Mouse (Mus musculus): ENCODE results near the gene Setd2.

Setd2 gene

DNA sequence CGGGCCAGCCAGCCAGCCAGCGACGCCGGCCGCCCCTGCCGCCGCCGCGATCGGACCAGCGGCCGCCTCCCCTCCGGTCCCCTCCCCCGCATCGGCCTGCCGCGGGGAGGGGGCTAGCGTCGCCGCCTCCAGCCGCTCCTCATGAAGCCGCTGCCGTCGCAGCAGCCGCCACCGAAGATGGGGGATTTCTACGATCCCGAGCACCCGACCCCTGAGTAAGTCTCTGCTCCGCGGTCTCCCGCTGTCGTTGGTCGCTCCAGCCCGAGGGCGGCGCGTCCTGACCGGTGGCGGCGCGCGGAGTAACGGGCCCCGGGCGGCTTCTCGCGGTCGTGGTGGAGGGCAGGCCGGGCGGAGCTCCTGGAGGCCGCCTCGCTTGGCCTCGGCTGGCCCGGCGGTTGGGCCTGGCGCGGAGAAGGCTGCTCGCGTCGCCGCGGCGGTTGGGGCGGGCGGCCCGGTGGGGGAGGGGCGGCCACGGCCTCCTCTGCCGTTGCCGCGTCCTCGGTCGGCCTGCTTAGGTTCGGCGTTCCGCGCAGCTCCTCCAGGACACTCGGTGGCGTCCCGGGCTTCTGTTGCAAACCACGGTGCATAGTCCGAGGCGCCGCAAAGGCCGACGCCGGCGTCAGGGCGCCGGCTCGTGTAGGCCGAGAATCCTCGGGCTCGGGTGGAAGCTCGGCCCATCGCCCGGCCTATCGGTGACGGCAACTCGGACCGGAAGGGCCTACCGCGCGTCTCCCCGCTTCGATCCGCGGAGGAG lies at the start of gene Setd2:
TSS of gene Setd2 (plus strand) at position 60 of the 754 bp plus-strand sequence.
- peak; percentile 59 to 64 for DNase-seq (ENCODE audit: low read depth in 2 of 2, low spot score in 2 of 2)

DNA sequence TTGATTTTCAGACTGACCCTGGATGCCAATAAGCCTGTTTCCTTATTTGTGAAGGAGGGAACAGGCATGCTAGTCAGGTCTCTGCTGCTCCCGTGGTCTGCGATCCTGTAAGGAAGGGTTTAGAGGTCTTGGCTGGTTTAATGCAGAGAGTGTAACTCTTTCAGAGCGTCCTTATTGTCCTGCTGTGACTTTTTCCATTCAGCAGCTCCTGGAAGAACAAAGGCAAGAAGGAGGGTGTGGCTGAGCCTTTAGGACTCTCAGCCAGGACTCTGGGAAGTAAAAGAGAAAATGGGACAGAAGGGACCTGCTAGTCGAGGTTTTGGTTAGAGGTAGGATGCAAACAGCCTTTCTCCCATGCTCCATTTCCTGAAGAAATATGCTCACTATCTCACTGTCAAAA lies 43.6 kb upstream of the Setd2 start:
- no peak for DNase-seq (ENCODE audit: low read depth in 2 of 2, low spot score in 2 of 2)

- DNase-seq (ENCODE audit: low read depth in 2 of 2, low spot score in 2 of 2) = peak; percentile 8 to 13
Measured at GRCm38 (mm10) chr9:110490913-110491312, 41.5 kb upstream of the Setd2 start.

DNA sequence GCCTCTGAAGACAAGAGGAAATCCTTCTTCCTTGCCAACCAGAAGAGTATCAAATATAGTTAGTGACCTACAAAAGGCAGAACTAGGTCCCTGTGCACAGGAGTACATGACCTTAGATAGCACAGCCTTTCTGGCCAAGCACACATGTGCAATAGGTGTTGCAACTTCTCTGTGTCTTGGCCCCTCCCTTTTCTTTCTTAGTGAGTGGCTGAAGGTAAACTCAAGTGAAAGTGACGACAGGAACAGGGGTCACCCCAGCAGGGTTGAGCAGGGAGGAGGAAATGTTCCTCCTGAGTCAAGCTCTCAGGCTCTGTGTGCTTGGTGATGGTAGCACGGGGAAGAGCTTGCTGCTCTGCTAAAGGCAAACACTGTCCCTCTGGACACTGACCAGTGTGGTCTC lies 6.7 kb upstream of the Setd2 start:
- DNase-seq (ENCODE audit: low read depth in 2 of 2, low spot score in 2 of 2) = no peak

GRCm38 (mm10) chr9:110529002-110529737 lies 3.2 kb upstream of the Setd2 start:
- no peak for DNase-seq (ENCODE audit: low read depth in 2 of 2, low spot score in 2 of 2)

GRCm38 (mm10) chr9:110530650-110531049 lies 1.7 kb upstream of the Setd2 start:
- no peak for DNase-seq (ENCODE audit: low read depth in 2 of 2, low spot score in 2 of 2)

DNA sequence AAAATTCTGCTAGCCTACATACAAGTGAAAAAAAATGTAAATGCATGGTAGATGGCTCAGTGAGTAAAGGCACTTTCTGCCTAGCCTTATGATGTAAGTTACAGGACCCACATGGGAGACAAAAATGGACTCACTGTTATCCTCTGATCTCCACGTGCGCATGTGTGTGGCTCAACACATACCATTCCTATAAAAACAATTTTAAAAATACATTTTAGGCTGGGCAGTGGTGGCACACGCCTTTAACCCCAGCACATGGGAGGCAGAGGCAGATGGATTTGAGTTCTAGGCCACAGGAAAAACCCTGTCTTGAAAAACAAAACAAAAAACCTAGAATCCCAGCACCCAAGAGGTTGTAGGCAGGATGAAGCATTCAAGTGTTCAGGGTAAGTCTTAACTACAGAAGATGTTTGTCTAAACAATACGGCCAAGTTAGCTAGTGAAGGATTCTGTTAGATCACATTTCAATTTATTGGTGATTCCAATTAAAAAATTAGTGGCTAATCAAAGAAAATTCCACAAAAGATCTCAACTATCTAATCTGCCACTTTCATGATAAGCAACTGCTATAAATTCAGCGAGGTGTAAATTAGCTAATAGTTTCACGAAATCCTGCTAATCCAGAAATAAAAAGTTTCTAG lies 1.1 kb upstream of the Setd2 start:
- DNase-seq (ENCODE audit: low read depth in 2 of 2, low spot score in 2 of 2) = no peak

GRCm38 (mm10) chr9:110531914-110532489 lies 395 bp upstream of the Setd2 start:
- DNase-seq (ENCODE audit: low read depth in 2 of 2, low spot score in 2 of 2) = peak; percentile 84

DNA sequence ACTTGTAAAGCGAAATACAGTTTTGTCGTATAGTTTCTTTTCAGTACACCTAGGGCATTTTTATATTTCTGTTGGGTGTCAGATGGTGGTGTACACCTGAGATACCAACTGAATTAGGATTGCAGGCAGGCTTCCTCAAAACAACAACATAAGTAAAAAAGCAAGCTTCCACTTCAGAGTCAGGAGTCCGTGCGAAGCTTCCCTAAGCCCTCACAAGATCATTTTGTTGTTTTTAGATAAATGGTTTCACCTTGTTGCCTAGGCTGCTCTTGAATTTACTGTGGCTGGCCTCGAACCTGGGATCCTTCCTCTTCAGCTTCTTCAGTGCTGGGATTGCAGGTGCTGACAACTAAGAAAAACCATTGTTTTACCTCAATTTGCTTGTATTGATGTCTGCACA lies 1.2 kb downstream of the Setd2 start:
- no peak for DNase-seq (ENCODE audit: low read depth in 2 of 2, low spot score in 2 of 2)

DNA sequence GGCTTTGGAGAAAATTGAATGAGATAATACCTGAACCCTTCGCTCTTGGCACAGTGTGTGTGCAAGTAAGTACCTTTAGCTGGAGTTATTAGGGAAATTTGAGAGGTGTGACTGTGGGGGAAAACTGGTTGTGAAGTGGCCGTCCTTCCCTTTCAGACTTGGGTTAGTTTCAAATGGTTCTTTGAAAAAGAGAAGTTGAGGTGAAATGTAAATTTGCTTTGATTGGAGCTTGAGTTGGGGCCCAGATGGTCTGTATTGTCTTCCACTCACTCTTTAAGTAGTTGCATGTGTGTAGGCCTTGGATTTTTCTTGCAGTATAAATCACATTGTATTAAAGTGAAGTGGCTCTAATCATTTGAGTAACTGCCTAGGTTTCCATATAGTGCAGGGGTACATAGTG lies 2.7 kb downstream of the Setd2 start:
- DNase-seq (ENCODE audit: low read depth in 2 of 2, low spot score in 2 of 2) = no peak

GRCm38 (mm10) chr9:110536636-110537035 lies 4.2 kb downstream of the Setd2 start:
- DNase-seq (ENCODE audit: low read depth in 2 of 2, low spot score in 2 of 2) = no peak

DNA sequence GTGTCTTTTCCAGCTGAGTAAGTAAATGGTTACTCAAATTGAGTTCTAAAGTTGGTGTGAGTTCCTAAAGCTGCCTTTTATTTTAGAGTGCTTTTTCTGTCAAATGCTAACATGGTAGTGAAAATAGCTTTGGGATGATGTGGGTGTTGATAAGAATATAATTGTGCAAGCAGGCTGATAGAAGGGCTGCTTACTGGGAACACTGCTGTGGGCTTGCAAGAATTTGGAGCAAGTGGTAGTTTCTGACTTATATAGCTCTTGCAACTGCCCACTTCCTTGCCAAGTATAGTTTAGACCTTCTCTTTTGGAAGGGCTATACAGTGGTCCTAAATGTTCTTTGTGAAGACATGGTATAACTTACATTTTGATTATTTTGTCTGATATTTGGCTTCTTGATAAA lies 6.1 kb downstream of the Setd2 start:
- DNase-seq (ENCODE audit: low read depth in 2 of 2, low spot score in 2 of 2) = no peak

GRCm38 (mm10) chr9:110541988-110542387 lies 9.6 kb downstream of the Setd2 start:
- DNase-seq (ENCODE audit: low read depth in 2 of 2, low spot score in 2 of 2) = no peak

GRCm38 (mm10) chr9:110548261-110548660 lies 15.9 kb downstream of the Setd2 start:
- no peak for DNase-seq (ENCODE audit: low read depth in 2 of 2, low spot score in 2 of 2)

GRCm38 (mm10) chr9:110568309-110568708 lies 35.9 kb downstream of the Setd2 start:
- DNase-seq (ENCODE audit: low read depth in 2 of 2, low spot score in 2 of 2) = no peak

DNA sequence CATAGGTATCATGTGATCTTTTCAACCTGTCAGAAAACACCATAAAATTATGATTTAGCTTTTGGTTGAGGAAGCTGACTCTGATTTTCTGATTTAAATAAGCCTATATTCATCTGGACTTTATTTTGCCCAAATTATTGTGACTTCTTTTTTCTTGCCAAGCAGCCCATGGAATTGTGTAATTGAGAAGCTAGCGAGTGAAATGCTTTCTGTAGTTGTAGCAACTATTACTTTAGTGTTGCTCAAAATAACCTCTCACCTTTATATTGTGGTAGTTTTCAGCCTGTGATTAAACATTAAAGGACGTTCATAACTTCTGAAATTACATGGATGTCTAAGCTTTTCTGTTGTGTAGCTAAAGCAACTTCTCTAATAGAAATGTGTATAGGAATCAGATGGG lies 49.8 kb downstream of the Setd2 start:
- no peak for DNase-seq (ENCODE audit: low read depth in 2 of 2, low spot score in 2 of 2)

DNA sequence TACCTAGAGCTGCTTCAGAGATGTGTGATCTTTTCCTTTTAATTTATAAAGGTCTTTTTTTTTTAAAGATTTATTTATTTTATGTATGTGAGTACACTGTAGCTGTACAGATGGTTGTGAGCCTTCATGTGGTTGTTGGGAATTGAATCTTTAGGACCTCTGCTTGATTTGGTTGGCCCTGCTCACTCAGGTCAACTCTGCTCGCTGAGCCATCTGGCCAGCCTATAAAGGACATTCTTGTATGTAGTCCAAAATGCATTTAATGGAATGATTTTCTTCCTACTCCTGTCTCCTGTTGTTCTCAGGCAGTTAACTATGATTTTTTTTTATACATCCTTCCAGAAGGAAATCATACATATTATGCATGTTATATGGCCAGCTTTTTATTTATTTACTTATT lies 51.1 kb downstream of the Setd2 start:
- no peak for DNase-seq (ENCODE audit: low read depth in 2 of 2, low spot score in 2 of 2)

GRCm38 (mm10) chr9:110611471-110611870 lies 79.1 kb downstream of the Setd2 start:
- DNase-seq (ENCODE audit: low read depth in 2 of 2, low spot score in 2 of 2) = no peak

- no peak for DNase-seq (ENCODE audit: low read depth in 2 of 2, low spot score in 2 of 2)
Measured at GRCm38 (mm10) chr9:110617081-110617480, 84.7 kb downstream of the Setd2 start.

DNA sequence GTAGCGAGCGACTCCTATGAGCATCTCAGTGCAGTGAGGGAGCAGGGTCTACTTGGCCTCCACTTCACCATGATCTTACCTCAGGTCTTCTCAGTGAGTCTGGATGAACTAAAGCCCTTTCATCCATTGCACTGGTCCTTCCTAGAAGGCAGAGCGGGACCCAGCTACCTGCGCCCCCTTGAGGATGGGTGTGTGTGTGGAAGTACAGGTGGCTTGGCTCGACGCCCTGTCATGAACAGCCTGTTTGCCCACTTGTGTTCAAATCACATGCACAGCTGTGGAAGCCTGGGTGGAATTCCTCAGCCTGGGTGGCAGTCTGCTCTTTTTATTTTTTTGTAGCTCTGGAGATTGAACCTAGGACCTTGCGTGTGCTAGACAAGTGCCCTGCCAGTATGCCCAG lies 87.8 kb downstream of the Setd2 start:
- no peak for DNase-seq (ENCODE audit: low read depth in 2 of 2, low spot score in 2 of 2)

- no peak for DNase-seq (ENCODE audit: low read depth in 2 of 2, low spot score in 2 of 2)
Measured at GRCm38 (mm10) chr9:110620685-110621084, 88.3 kb downstream of the Setd2 start.

Data from CD8-positive naive resting alpha-beta T cell, adult 2 months (primary cell).